Mouse (Mus musculus) midbrain, embryonic 14.5 days (tissue): ENCODE measurements at regions not wholly inside any gene's neighbourhood (a gene's known extent, or its start where the extent isn't known, plus 50 kb on each side); places are given as distances from the start of the nearest gene placed in this dataset.

Source experiments
- ATAC-seq: fragments of 200-750 bp; cut with Nextera tagmentation; 2 replicates; pipeline ENCODE4 v1.8.0; 2017; ENCODE audit warnings: moderate number of reproducible peaks, moderate library complexity; ENCODE audit not compliant: low FRiP score, low TSS enrichment
- DNase-seq: peaks from one replicate; pipeline ENCODE4 v3.0.0-alpha.2; 2015
- H3K27ac ChIP-seq: fragments of 300-500 bp; sonication (generic); replicated peaks from 2 replicates; pipeline ENCODE4 v1.5.1; 2014; ENCODE audit warnings: mild to moderate bottlenecking, low read depth, low read length, moderate library complexity
- H3K27me3 ChIP-seq: fragments of 300-500 bp; sonication (generic); 2 replicates; pipeline ENCODE4 v1.6.1; 2014; ENCODE audit warnings: low read length, control low read depth, mixed read lengths; ENCODE audit not compliant: control insufficient read depth, insufficient read depth
- H3K36me3 ChIP-seq: fragments of 300-500 bp; sonication (generic); 2 replicates; pipeline ENCODE4 v1.6.1; 2014; ENCODE audit warnings: low read length, control low read depth; ENCODE audit not compliant: control insufficient read depth, insufficient read depth
- H3K4me1 ChIP-seq: fragments of 300-500 bp; sonication (generic); 2 replicates; pipeline ENCODE4 v1.6.1; 2014; ENCODE audit warnings: mild to moderate bottlenecking, antibody characterized with exemption, low read length, control low read depth; ENCODE audit not compliant: control insufficient read depth, insufficient read depth
- H3K4me2 ChIP-seq: fragments of 300-500 bp; sonication (generic); 2 replicates; pipeline ENCODE4 v1.6.1; 2014; ENCODE audit warnings: mild to moderate bottlenecking, low read length, moderate library complexity
- H3K4me3 ChIP-seq: fragments of 300-500 bp; sonication (generic); replicated peaks from 2 replicates; pipeline ENCODE4 v1.5.1; 2014; ENCODE audit warnings: low read depth, low read length
- H3K9ac ChIP-seq: fragments of 300-500 bp; sonication (generic); replicated peaks from 2 replicates; pipeline ENCODE4 v1.6.1; 2014; ENCODE audit warnings: mild to moderate bottlenecking, low read length, moderate library complexity
- H3K9me3 ChIP-seq: fragments of 300-500 bp; sonication (generic); 2 replicates; pipeline ENCODE4 v1.6.1; 2016; ENCODE audit warnings: low read length, control low read depth, mixed read lengths; ENCODE audit not compliant: control insufficient read depth
- WGBS: fragments of 180-500 bp; shearing (Covaris S2); extraction: QIAGEN DNeasy Blood & Tissue Kit; methylation state at CpG from one replicate; pipeline ENCODE4 v1.1.7; 2014; 5-methylcytosine and 5-hydroxymethylcytosine counted together

- Histone ChIP-seq H3K36me3 (no peaks in the 10 kb centered on the region), H3K4me2 (no peak overlapping the region), H3K4me3 (no peak overlapping the region), H3K27ac (no peak overlapping the region), H3K9ac (no peak overlapping the region), H3K9me3 (no peaks in the 10 kb centered on the region; the same call in 1 of the 2 replicates), H3K27me3 (no peaks in the 10 kb centered on the region), H3K4me1 (no peaks in the 10 kb centered on the region)
- ATAC-seq = no peak
- DNase-seq = no peak
- 96% methylated on average over 4 of the region's 4 CpGs for WGBS
Measured at GRCm38 (mm10) chr2:50789051-50789651, 359.8 kb downstream of the Rnd3 start.

GRCm38 (mm10) chr2:50772101-50772500, 376.8 kb downstream of the Rnd3 start:
- Histone ChIP-seq H3K4me3 (no peak overlapping the region), H3K4me1 (no peaks in the 10 kb centered on the region), H3K4me2 (no peak overlapping the region), H3K9me3 (no peaks in the 10 kb centered on the region), H3K36me3 (no peaks in the 10 kb centered on the region), H3K27ac (no peak overlapping the region), H3K27me3 (no peaks in the 10 kb centered on the region), H3K9ac (no peak overlapping the region)
- DNase-seq (no peak), ATAC-seq (no peak)
- WGBS = 92% methylated on average over 8 of the region's 8 CpGs

GRCm38 (mm10) chr2:50759016-50759415, 389.9 kb downstream of the Rnd3 start:
- Histone ChIP-seq H3K4me1 (0 out of 2 replicates have a peak, but pooled peaks cover 3% of the 10 kb centered on the region), H3K4me3 (no peak overlapping the region), H3K27me3 (no peaks in the 10 kb centered on the region), H3K36me3 (no peaks in the 10 kb centered on the region), H3K9ac (no peak overlapping the region), H3K9me3 (no peaks in the 10 kb centered on the region), H3K4me2 (no peak overlapping the region), H3K27ac (no peak overlapping the region)
- WGBS = 88% methylated on average over 2 of the region's 2 CpGs
- DNase-seq (no peak), ATAC-seq (no peak)

GRCm38 (mm10) chr2:50757837-50758541, 390.9 kb downstream of the Rnd3 start:
- Histone ChIP-seq H3K4me1 (0 out of 2 replicates have a peak, but pooled peaks cover 3% of the 10 kb centered on the region), H3K9me3 (no peaks in the 10 kb centered on the region), H3K4me2 (no peak overlapping the region), H3K27me3 (no peaks in the 10 kb centered on the region), H3K36me3 (no peaks in the 10 kb centered on the region), H3K27ac (no peak overlapping the region), H3K4me3 (no peak overlapping the region), H3K9ac (no peak overlapping the region)
- ATAC-seq (no peak), DNase-seq (no peak)
- whole genome bisulfite sequencing = 94% methylated on average over 21 of the region's 21 CpGs

- H3K9me3 ChIP-seq = no peaks in the 10 kb centered on the region
- peak overlapping the region; percentile 28 for H3K27ac ChIP-seq
- 7% methylated on average over 9 of the region's 9 CpGs for WGBS
- H3K4me3 ChIP-seq = no peak overlapping the region
- DNase-seq = peak; percentile 62
- H3K4me1 ChIP-seq = peaks cover 8% of the 10 kb centered on the region
- no peaks in the 10 kb centered on the region for H3K36me3 ChIP-seq
- peak overlapping the region; percentile 22 for H3K4me2 ChIP-seq
- peak; percentile 46 for ATAC-seq
- no peak overlapping the region for H3K9ac ChIP-seq
- no peaks in the 10 kb centered on the region for H3K27me3 ChIP-seq
Measured at GRCm38 (mm10) chr2:50755616-50756450, 393.1 kb downstream of the Rnd3 start.

- Histone ChIP-seq H3K36me3 (no peaks in the 10 kb centered on the region), H3K27me3 (no peaks in the 10 kb centered on the region), H3K4me1 (peaks cover 12% of the 10 kb centered on the region), H3K4me3 (no peak overlapping the region), H3K4me2 (no peak overlapping the region; the same call in 1 of the 2 replicates), H3K27ac (0 out of 2 replicates have a peak overlapping the region, but pooled peaks have one; percentile 28), H3K9ac (no peak overlapping the region), H3K9me3 (no peaks in the 10 kb centered on the region)
- WGBS = 29% methylated on average over 6 of the region's 6 CpGs
- DNase-seq = no peak
- ATAC-seq = 0 out of 2 replicates have a peak, but pooled peaks have one; percentile 43
Measured at GRCm38 (mm10) chr2:50755160-50755559, 393.8 kb downstream of the Rnd3 start.

GRCm38 (mm10) chr2:50752408-50752807, 396.5 kb downstream of the Rnd3 start:
- peaks cover 12% of the 10 kb centered on the region for H3K4me1 ChIP-seq
- H3K27me3 ChIP-seq = no peaks in the 10 kb centered on the region
- DNase-seq (no peak), ATAC-seq (no peak)
- 71% methylated on average over 9 of the region's 9 CpGs for WGBS
- H3K4me2 ChIP-seq = no peak overlapping the region
- H3K9me3 ChIP-seq = no peaks in the 10 kb centered on the region
- no peak overlapping the region for H3K9ac ChIP-seq
- no peaks in the 10 kb centered on the region for H3K36me3 ChIP-seq
- H3K27ac ChIP-seq = no peak overlapping the region
- H3K4me3 ChIP-seq = no peak overlapping the region

GRCm38 (mm10) chr2:50750799-50751198, 398.1 kb downstream of the Rnd3 start:
- no peaks in the 10 kb centered on the region for H3K36me3 ChIP-seq
- no peak overlapping the region for H3K27ac ChIP-seq
- no peak overlapping the region for H3K4me2 ChIP-seq
- WGBS = 16% methylated on average over 5 of the region's 5 CpGs
- no peaks in the 10 kb centered on the region for H3K27me3 ChIP-seq
- DNase-seq = peak; percentile 54
- no peak overlapping the region for H3K9ac ChIP-seq
- no peaks in the 10 kb centered on the region for H3K9me3 ChIP-seq
- H3K4me3 ChIP-seq = no peak overlapping the region
- no peak for ATAC-seq
- H3K4me1 ChIP-seq = peaks cover 9% of the 10 kb centered on the region
